Mouse (Mus musculus): ENCODE measurements at regions not wholly inside any gene's neighbourhood (a gene's known extent, or its start where the extent isn't known, plus 50 kb on each side); places are given as distances from the start of the nearest gene placed in this dataset.

DNA sequence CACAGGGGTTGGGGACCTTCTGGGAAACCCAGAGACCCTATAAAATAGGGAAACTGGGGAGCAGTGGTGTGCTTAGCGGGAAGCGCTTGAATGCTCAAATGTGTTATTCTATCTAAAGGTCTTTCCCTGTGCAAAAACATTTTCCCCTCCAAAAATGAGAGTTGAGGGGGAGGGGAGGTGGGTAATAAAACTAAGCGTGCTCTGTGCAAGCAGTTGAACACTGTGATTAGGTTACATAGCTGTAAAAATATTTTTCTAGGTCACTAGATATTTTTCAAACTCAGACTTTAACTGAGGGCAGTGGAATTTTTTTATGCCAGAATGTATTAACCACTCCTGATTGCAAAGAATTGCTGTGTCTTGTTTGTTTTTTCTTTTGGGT lies 77.0 kb upstream of the Tbl1x start:
- DNase-seq = no peak

DNA sequence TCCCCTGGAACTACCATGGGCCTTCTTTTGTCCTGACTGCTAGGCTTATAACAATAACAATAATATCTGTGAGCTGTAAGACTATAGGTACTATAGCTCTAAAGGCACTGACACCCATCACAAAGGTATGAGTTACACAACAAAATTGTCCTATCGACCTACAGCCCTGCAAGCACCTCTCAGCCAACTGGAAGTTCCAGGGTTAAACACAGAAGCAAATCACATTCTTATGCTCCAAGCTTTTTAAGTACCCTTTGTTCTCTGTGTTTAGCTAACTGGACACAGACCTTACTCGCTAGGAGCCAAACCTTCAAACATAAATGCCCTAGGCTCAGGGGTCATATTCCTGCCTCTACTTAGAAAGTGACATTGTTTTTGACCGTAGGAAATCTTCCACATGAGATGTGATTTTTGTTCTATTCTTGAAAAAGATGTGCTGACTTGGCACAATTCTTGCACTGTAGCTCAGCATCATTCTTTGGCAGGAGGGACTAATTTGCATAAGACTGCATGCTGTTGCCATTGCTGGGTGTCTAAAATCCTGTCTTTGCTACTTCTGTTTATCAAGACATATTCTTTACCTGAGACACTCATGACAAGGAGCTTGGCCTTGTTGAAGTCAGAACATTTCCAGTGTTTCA lies 66.8 kb upstream of the Tbl1x start:
- no peak for DNase-seq

DNA sequence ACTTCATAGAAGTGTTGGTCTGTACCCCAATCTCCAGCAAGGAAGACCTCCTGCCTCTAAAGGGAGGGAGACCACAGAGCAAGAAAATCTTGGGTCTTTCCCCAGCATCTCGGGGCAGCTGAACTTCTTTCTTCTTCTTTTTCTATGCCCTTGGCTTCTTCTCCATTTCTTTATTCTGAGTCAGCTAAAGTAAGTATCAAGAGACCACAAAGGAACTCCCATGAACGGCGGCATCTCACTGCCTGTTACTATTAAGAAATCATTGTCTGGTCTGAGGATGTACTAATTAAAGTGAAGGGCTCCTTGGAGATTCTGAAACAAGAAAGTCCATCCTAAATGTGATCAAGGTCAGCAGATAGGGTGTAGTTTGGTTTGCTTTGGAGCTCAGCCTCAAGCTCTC lies 64.1 kb upstream of the Tbl1x start:
- no peak for DNase-seq

DNA sequence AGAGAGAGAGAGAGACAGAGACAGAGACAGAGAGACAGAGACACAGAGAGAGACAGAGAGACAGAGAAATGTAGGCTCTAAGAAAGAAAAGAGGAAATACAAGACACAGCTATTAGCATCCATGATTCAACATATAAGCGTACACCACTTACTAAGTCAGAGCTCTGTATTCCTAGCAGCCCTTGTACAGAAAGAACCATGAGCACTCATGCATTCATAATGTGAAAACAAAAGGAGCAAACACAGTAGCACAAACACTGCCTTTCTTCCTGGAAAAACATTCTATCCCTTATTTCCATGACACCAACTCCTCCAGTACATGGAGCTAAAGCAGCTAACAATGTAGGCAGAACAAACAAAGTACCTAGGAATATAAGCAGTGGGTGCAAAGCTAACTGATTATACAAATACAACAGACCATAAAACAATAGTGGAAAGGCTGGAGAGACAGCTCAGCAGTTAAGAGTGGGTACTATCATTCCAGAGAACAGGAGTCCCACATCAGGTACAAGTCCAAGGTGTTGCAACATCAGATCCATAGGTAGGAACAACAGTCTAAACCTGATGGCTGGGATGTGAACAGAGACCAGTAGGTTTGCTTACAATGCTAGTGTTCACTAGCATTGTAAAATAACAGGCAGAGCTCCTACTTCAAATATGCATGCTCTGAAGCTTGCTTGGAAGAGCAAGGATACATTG lies 58.7 kb upstream of the Tbl1x start:
- no peak for DNase-seq
